Mouse (Mus musculus) 3134 (cell line): ENCODE measurements around the gene Pard6a.

ENCODE experiments used
- DNase-seq: peaks from one replicate; pipeline ENCODE4 v3.0.0-alpha.2; 2011; ENCODE audit warnings: low spot score; ENCODE audit not compliant: insufficient read length; ENCODE audit errors: extremely low read depth

Gene Pard6a

GRCm38 (mm10) chr8:105700966-105701824, at the start of gene Pard6a, which contains the start of gene Acd:
Pard6a (plus strand) TSS chr8:105701148.
Acd (minus strand) TSS chr8:105701102.
- DNase-seq, result peak; percentile 88

GRCm38 (mm10) chr8:105657641-105658040, 43.3 kb upstream of the Pard6a start:
- DNase-seq, result no peak

- no peak for DNase-seq
These were observed 39.8 kb upstream of the Pard6a start for GRCm38 (mm10) chr8:105661167-105661566.

- DNase-seq, result no peak
These were observed 23.1 kb upstream of the Pard6a start for GRCm38 (mm10) chr8:105677891-105678290.

- DNase-seq, result no peak
These were observed 15.6 kb upstream of the Pard6a start for GRCm38 (mm10) chr8:105685325-105685724.

- DNase-seq, result peak; percentile 47
These were observed 15.1 kb upstream of the Pard6a start, which contains the start of gene Carmil2 for GRCm38 (mm10) chr8:105685796-105686308. Carmil2 (plus strand) TSS chr8:105686274.

GRCm38 (mm10) chr8:105686551-105686950, 14.4 kb upstream of the Pard6a start:
- no peak for DNase-seq

- DNase-seq, result no peak
These were observed 13.4 kb upstream of the Pard6a start for GRCm38 (mm10) chr8:105687512-105687911.

- no peak for DNase-seq
These were observed 12.7 kb upstream of the Pard6a start for GRCm38 (mm10) chr8:105688242-105688752.

GRCm38 (mm10) chr8:105689256-105689982, 11.5 kb upstream of the Pard6a start:
- DNase-seq, result no peak

- no peak for DNase-seq
These were observed 11.0 kb upstream of the Pard6a start for GRCm38 (mm10) chr8:105689983-105690360.

GRCm38 (mm10) chr8:105690978-105691377, 10.0 kb upstream of the Pard6a start:
- DNase-seq, result no peak

GRCm38 (mm10) chr8:105692449-105693182, 8.3 kb upstream of the Pard6a start:
- DNase-seq, result no peak

- no peak for DNase-seq
These were observed 7.3 kb upstream of the Pard6a start for GRCm38 (mm10) chr8:105693648-105694047.

GRCm38 (mm10) chr8:105694051-105694799, 6.7 kb upstream of the Pard6a start:
- no peak for DNase-seq

- no peak for DNase-seq
These were observed 5.7 kb upstream of the Pard6a start for GRCm38 (mm10) chr8:105695080-105695780.

- no peak for DNase-seq
These were observed 3.7 kb upstream of the Pard6a start for GRCm38 (mm10) chr8:105697196-105697780.

GRCm38 (mm10) chr8:105698734-105699133, 2.2 kb upstream of the Pard6a start:
- no peak for DNase-seq
